Mouse (Mus musculus) embryo, embryonic 11.5 days (tissue): ENCODE data around the gene Tiam2.

ENCODE experiments used
- DNase-seq: peaks from one replicate; pipeline ENCODE4 v3.0.0-alpha.2; 2012; ENCODE audit warnings: low read depth, low spot score

Tiam2 gene

GRCm38 (mm10) chr17:3558356-3558870 lies 232.0 kb downstream of the Tiam2 start:
- no peak for DNase-seq

GRCm38 (mm10) chr17:3560534-3560933 lies 234.2 kb downstream of the Tiam2 start:
- DNase-seq, result no peak

GRCm38 (mm10) chr17:3562405-3562804 lies 236.0 kb downstream of the Tiam2 start:
- no peak for DNase-seq

- peak; percentile 54 for DNase-seq
These were observed 244.5 kb downstream of the Tiam2 start for GRCm38 (mm10) chr17:3570876-3571275.
